Mouse (Mus musculus) v-Abl transformed pro-B cells (cell line): ENCODE measurements around the gene Spata31.

Source experiments
- in situ Hi-C, 2 experiments: fragments of 400-800 bp; cut with MboI; formaldehyde crosslinking; loops; one replicate each; pipeline ENCODE4 v1.15.1; 2025; ENCODE audit not compliant: unreplicated experiment in 2 of 2

The Spata31 gene

DNA sequence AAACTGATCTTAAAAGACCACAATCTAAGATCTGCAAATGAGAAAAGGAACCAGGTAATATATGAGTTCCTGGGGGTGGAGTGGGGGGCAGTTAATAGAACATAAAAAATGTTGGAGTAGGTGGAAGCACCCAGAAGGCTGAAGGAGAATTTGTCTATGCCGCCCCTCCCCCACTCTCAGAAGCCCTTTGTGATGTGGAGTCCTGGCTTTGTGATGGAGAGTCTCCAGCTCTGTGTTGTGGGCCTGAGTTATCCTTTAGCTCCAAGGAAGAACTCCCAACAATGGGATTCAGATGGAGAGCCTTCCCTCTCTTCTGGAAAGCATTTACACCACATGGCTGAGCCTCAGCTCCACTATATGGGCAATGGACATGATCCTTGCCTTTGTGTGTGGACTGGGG, at the start of gene Spata31:
Spata31 (plus strand) TSS at position 216 of the 400 bp plus-strand sequence.
- in situ Hi-C loops: no loop called here

DNA sequence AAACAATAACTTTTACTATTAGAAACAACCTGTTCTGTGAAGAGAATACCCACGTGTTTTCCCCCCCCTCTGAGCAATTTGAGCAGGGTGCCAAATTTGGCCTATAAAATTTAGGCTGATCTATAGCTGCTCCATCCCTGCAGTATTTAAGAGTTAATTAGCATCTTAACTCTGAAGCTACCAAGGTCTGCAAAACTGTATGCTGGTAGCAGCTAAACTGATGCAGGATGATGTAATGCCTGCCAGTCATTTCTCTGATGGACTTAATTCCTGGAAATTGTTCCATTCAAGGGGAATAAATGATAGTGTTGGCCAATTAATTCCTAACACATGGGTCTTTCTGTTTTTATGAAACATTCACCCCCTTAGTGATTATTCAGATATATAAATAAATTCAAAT, 14.1 kb upstream of the Spata31 start:
- in situ Hi-C loops: no loop called here

DNA sequence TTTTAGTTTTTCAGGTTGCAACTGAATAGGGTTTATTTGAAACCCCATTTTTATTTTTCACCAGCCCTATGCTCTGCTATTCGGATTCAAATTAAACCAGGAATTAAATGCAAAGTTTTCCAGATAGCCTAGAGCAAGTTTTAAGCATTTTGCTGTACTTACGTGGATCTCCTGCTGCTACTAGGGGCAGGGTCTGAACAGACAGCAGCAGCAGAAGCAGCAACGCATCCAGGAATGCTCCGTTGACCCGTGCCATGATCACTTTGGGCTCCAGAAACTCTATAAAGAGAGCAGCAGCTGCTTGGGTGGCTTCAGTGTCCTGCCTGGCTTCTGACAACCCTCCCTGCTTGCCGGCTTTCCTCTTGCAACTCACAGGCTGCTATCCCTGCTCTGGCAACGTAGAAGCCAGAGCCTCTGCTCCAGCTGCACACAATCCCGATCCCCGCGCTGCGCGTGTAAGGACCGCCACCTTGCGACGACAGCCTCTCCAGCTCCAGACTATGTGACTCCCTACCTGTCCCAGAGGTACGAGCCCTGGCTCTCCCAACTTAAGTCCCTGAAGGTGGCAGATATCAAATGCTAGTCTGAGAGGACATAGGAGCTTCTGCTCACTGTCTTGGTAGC, 13.5 kb upstream of the Spata31 start, which contains the start of gene Cntnap3:
Cntnap3 (minus strand) TSS at position 371 of the 624 bp plus-strand sequence.
- in situ Hi-C loops: no loop called here
